Mouse (Mus musculus): Measurements from ENCODE around the gene Hspb11. TPM values are rescaled to one million over a fixed set of nuclear protein-coding genes. Genes with fewer than 3 reads are reported as not detected.

The Hspb11 gene
- polyA plus RNA-seq, 1 experiment from 2014 or later, result 31.9 TPM

DNA sequence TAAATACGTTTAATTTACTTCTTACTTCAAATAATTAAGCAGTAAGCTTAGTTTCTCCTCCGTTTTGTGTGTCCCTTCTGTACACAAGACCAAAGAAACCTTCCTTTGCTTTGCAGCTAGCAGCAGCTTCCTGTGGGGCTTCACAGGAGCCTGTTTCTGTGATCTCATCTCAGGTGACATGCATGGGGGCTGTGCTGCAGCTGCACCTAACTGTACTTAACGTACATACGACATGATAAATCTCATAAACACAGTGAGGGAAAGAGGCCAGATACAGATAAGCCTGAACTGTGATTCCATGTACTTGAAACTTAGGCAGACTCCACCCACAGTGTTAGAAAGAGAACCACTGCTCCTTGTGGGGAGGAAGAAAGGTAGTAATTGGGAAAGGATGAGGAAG, 6.6 kb downstream of the Hspb11 start:
- Histone ChIP-seq H3K4me2 (replicated peaks) (no peak overlapping the region), H3K9me3 (no peaks in the 10 kb centered on the region), H3K27ac (no peak overlapping the region), H3K9ac (no peak overlapping the region), H3K27me3 (replicated peaks) (no peaks in the 10 kb centered on the region), H3K4me3 (replicated peaks) (no peak overlapping the region), H3K36me3 (no peaks in the 10 kb centered on the region), H3K4me1 (replicated peaks) (no peaks in the 10 kb centered on the region)
- peak; percentile 61 for ATAC-seq
- 39% methylated on average over 4 of the region's 4 CpGs for WGBS

DNA sequence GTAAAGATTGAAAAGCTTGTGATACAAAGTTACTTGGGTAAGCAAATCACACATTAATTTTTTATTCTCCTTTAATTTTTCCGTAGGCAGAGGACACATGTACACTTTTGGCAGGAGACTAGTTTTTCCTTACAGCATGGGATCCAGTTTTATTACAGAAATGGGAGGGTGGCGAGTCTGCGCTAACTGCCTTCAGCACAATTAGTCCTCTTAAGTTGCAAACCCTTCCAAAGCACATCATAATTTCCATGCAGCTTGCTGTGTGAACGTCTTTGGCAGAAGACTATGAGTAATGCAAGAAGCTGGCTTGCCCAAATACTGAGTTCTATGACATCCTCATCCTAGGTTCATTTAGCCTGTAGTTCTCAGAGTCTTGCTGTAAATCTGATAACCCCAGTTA, 20.3 kb downstream of the Hspb11 start:
- H3K4me3 ChIP-seq (replicated peaks), result no peak overlapping the region
- H3K9ac ChIP-seq, result no peak overlapping the region
- H3K4me2 ChIP-seq (replicated peaks), result no peak overlapping the region
- H3K27ac ChIP-seq, result no peak overlapping the region
- no peaks in the 10 kb centered on the region for H3K36me3 ChIP-seq
- 83% methylated on average over 4 of the region's 4 CpGs for WGBS
- H3K9me3 ChIP-seq, result no peaks in the 10 kb centered on the region
- H3K27me3 ChIP-seq (replicated peaks), result no peaks in the 10 kb centered on the region
- no peaks in the 10 kb centered on the region for H3K4me1 ChIP-seq (replicated peaks)
- no peak for ATAC-seq

DNA sequence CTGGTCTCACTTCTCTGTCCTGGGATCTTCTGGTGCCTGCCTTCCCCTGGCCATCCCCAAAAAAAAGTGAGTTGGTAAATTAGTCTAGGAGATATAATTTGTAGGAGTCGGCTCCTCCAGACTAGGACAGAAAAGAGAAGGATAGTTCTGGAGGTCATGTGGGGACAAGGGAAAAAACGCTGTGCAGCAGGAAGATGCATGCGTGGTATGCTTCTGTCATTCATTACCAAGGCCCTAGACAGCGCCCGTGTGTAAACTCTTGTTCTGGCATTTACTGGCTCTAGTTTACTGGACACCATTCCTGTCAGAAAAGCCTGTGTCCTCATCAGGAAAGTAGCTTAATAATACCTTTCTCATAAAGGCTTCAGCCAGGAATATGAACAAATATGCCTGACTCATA, 21.1 kb downstream of the Hspb11 start:
- WGBS, result 65% methylated on average over 5 of the region's 5 CpGs
- Histone ChIP-seq H3K27ac (no peak overlapping the region), H3K4me3 (replicated peaks) (no peak overlapping the region), H3K27me3 (replicated peaks) (no peaks in the 10 kb centered on the region), H3K9me3 (no peaks in the 10 kb centered on the region), H3K4me1 (replicated peaks) (no peaks in the 10 kb centered on the region), H3K9ac (no peak overlapping the region), H3K36me3 (no peaks in the 10 kb centered on the region), H3K4me2 (replicated peaks) (no peak overlapping the region)
- ATAC-seq, result no peak

DNA sequence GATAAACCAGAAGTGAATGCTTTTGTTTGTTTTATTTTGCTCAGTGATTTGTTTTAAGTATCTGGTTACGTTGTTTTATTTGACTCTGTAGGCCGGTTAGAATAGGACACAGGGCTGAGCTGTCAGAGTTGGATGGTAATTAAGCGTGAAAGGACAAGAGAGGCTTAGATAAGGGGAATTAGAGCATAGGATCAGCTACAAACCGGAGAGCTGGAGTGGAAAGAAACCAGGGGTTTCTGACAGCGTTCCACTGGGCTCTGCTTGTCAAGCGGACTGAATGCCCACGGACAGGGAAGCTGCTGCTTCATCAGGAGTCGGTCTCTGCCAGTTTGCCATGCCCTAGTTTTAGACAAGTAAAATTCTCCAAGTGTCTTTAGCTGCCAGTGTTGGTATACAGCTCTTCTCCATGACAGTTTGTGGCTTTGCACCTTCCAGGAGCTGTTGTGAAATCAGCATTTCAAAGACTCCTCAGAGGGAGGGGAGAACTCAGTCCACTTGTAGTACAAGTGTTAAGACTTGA, 24.9 kb downstream of the Hspb11 start:
- H3K4me2 ChIP-seq (replicated peaks), result no peak overlapping the region
- no peaks in the 10 kb centered on the region for H3K27me3 ChIP-seq (replicated peaks)
- no peaks in the 10 kb centered on the region for H3K9me3 ChIP-seq
- no peak overlapping the region for H3K27ac ChIP-seq
- no peak overlapping the region for H3K9ac ChIP-seq
- no peak overlapping the region for H3K4me3 ChIP-seq (replicated peaks)
- ATAC-seq, result no peak
- no peaks in the 10 kb centered on the region for H3K36me3 ChIP-seq
- WGBS, result 42% methylated on average over 8 of the region's 8 CpGs
- H3K4me1 ChIP-seq (replicated peaks), result no peaks in the 10 kb centered on the region

DNA sequence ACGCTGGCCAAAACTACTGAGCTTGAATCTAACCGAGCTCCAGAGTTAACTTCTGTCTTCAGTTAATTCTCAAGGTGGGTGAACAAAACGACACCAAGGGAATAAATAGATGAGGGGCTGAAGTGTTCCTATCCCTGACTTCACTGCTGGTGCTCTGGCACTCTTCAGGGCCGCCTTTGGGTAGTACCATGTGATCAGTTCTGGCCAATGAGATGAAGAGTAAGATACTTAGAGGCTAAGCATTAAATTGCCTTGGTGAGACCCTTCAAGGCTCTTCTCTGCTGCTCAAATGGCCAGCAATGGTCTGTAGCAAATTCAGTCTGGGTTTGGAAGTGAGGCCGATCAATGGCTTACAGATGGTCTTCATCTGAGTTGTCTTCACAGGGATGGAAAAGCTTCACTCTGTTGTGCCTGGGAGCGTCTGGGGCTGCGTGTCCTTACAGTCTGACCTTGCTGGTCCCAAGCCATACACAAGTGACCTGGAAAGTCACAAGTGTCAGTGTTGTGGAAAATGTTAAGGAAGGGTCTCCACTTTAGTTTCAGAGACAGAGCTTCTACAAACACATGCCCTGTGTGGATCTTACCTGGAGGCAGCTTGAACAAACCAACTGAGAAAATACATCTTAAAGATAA, 27.6 kb downstream of the Hspb11 start:
- Histone ChIP-seq H3K4me3 (replicated peaks) (no peak overlapping the region), H3K36me3 (no peaks in the 10 kb centered on the region), H3K4me2 (replicated peaks) (no peak overlapping the region), H3K27ac (no peak overlapping the region), H3K9ac (no peak overlapping the region), H3K27me3 (replicated peaks) (no peaks in the 10 kb centered on the region), H3K4me1 (replicated peaks) (no peaks in the 10 kb centered on the region), H3K9me3 (no peaks in the 10 kb centered on the region)
- WGBS, result 85% methylated on average over 7 of the region's 7 CpGs
- ATAC-seq, result no peak

DNA sequence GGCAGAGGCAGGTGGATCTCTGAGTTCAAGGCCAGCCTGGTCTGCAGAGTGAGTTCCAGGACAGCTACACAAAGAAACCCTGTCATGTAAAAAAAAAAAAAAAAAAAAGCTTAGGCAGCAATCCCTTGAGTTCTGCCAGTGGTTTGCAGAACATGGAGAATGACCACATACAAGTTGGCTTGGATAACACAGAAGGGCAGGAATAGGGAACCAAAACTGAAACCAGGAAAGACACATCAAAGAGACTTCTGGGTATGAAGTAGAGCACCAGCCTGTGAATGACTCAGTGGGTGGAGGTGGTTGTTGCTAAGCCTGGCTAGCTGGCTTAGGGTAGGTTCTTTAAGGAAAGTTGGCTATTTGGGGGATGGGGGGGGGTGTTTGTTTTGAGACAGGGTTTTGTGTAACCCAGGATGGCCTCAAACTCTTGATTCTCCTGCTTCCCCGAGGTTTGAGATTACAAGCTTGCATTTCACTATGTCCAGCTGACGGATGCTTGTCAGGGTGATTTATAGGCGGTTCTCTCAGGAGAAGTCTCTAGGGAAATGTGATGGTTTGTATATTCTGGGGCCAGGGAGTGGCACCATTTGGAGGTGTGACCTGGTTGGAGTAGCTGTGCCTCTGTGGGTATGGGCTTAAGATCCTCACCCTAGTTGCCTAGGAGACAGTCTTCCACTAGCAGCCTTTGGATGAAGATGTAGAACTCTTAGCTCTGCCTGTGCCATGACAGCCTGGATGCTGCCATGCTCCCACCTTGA, 32.2 kb downstream of the Hspb11 start:
- ATAC-seq, result no peak
- Histone ChIP-seq H3K27me3 (replicated peaks) (no peaks in the 10 kb centered on the region), H3K36me3 (no peaks in the 10 kb centered on the region), H3K4me1 (replicated peaks) (no peaks in the 10 kb centered on the region), H3K9ac (no peak overlapping the region), H3K4me3 (replicated peaks) (no peak overlapping the region), H3K9me3 (no peaks in the 10 kb centered on the region), H3K4me2 (replicated peaks) (no peak overlapping the region), H3K27ac (no peak overlapping the region)
- WGBS, result 54% methylated on average over 3 of the region's 3 CpGs

DNA sequence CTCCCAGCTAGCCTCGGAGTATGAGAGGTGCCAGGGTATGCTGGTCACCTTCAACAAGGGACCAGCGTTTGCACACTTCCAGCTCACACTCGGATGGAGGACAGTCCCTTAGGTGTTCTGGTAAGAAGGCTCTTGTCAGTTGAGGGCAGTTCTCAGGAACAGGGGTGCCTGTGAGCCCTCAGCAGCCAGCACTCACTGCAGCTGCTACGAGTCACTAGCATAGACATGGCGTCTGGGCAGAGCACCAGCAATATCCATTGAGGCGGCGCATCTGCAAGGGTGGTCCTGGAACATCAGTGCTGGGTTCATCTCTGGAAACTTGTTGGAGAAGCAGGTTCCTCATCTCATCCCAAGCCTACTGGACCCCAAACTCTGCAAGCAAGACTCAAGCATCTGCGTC, 33.0 kb downstream of the Hspb11 start:
- H3K9ac ChIP-seq, result no peak overlapping the region
- no peaks in the 10 kb centered on the region for H3K9me3 ChIP-seq
- no peaks in the 10 kb centered on the region for H3K36me3 ChIP-seq
- H3K27ac ChIP-seq, result no peak overlapping the region
- WGBS, result 95% methylated on average over 8 of the region's 8 CpGs
- H3K4me1 ChIP-seq (replicated peaks), result no peaks in the 10 kb centered on the region
- no peak overlapping the region for H3K4me3 ChIP-seq (replicated peaks)
- H3K27me3 ChIP-seq (replicated peaks), result no peaks in the 10 kb centered on the region
- H3K4me2 ChIP-seq (replicated peaks), result no peak overlapping the region
- ATAC-seq, result no peak

DNA sequence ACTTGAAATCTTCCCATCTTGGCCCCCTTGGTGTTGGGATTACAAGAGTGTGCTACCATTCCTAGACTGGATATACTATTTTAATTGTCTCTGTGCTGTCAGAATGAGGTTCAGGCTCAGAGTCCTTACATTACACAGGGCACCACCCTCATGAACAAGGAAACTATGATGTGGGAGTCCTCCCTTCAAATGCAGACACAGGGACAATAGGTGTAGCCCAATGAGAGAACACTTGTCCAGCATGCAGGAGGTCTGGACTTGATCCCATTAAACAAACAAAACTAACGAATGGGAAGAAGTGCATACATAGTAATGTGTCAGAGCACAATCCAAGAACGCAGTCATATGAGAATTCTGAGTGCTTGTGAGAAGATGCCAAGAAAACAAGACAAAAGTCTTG, 34.1 kb downstream of the Hspb11 start:
- no peak overlapping the region for H3K27ac ChIP-seq
- no peaks in the 10 kb centered on the region for H3K36me3 ChIP-seq
- no peaks in the 10 kb centered on the region for H3K9me3 ChIP-seq
- H3K4me2 ChIP-seq (replicated peaks), result no peak overlapping the region
- ATAC-seq, result no peak
- no peaks in the 10 kb centered on the region for H3K27me3 ChIP-seq (replicated peaks)
- WGBS, result 76% methylated on average over 2 of the region's 2 CpGs
- no peak overlapping the region for H3K9ac ChIP-seq
- H3K4me3 ChIP-seq (replicated peaks), result no peak overlapping the region
- H3K4me1 ChIP-seq (replicated peaks), result 0 out of 2 replicates have a peak, but pooled peaks cover 5% of the 10 kb centered on the region

DNA sequence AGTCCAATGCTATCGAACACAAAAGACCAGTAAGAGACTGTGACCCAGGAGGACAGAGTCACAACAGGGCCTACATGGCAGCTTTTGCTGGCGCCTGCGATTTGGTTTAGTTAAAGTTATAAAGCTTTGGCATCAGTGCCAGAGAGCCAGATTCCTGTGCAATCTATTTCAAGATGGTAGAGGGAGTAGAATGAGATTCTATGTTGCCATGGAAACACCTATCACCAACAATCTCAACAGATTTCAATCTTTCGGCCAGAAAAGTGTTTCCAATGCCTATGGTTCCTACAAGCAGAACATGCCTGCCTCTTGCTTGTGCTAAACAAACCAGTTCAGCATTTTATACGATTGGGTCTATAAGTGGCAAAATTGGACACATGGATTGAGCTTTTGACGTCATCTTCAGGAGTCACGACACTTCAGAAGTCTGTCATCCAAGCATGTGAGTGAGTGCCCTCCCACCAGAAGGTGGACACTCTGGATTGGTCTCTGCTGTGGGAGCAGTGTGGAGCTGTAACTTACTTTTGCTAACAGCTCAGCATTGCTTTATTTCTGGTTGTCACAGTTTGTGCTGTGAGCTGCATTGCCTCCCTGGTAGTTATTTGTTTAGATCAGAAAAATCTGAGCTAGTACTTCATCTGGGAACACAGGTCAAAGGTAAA, 38.3 kb downstream of the Hspb11 start:
- no peaks in the 10 kb centered on the region for H3K9me3 ChIP-seq
- WGBS, result 80% methylated on average over 7 of the region's 7 CpGs
- no peaks in the 10 kb centered on the region for H3K36me3 ChIP-seq
- no peak overlapping the region for H3K9ac ChIP-seq
- no peak for ATAC-seq
- no peaks in the 10 kb centered on the region for H3K27me3 ChIP-seq (replicated peaks)
- no peak overlapping the region for H3K27ac ChIP-seq
- peaks cover 8% of the 10 kb centered on the region; the same call in 1 of the 2 replicates for H3K4me1 ChIP-seq (replicated peaks)
- H3K4me3 ChIP-seq (replicated peaks), result no peak overlapping the region
- no peak overlapping the region for H3K4me2 ChIP-seq (replicated peaks)

DNA sequence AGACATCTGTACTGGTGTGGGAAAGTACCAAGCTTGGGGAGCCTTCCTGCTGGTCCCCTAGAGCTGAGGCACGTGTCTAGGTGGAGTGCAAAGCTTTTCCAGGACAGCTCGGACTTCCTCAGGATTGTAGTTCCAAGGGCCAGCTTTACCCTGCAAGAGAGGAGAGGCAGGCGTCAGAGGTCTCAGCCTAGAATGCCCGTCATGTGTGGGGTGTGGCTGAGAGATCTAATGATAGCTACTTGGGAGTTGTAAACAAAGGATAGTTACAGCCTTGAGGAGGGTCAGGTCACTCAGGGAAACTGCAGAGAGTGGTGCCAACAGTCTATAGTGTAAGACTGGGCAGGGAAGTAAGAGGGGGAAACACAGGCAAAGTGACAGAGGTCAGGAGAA, 38.9 kb downstream of the Hspb11 start:
- Histone ChIP-seq H3K9me3 (no peaks in the 10 kb centered on the region), H3K27ac (no peak overlapping the region), H3K4me2 (replicated peaks) (no peak overlapping the region), H3K4me3 (replicated peaks) (no peak overlapping the region), H3K36me3 (no peaks in the 10 kb centered on the region), H3K4me1 (replicated peaks) (peaks cover 8% of the 10 kb centered on the region; the same call in 1 of the 2 replicates), H3K27me3 (replicated peaks) (no peaks in the 10 kb centered on the region), H3K9ac (no peak overlapping the region)
- ATAC-seq, result peak; percentile 76
- WGBS, result 21% methylated on average over 4 of the region's 4 CpGs

DNA sequence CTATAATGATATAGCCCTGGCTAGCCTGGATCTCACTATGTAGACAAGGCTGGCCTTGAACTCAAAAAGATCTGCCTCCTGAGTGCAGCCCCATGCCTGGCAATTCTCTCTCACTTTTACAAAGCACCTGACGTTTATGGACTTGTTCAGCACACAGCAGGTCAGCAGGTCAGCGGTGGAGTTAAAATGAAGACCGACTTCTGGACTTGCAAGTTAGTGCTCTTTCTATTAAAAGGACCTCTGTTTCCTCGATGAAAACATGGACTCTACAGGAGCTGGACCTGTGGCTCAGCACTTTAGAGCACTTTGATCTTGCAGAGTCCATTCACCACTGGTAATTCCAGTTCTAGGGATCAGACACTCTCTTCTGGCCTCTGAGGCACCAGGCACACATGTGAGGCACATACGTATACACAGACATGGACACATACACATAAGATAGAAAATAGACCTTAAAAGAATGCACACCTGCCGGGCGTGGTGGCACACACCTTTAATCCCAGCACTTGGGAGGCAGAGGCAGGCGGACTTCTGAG, 44.7 kb downstream of the Hspb11 start:
- no peak overlapping the region for H3K4me3 ChIP-seq (replicated peaks)
- no peak overlapping the region for H3K4me2 ChIP-seq (replicated peaks)
- no peak overlapping the region for H3K9ac ChIP-seq
- no peak overlapping the region for H3K27ac ChIP-seq
- H3K36me3 ChIP-seq, result no peaks in the 10 kb centered on the region
- 0 out of 2 replicates have a peak, but pooled peaks cover 8% of the 10 kb centered on the region for H3K4me1 ChIP-seq (replicated peaks)
- 72% methylated on average over 8 of the region's 8 CpGs for WGBS
- H3K9me3 ChIP-seq, result no peaks in the 10 kb centered on the region
- no peaks in the 10 kb centered on the region for H3K27me3 ChIP-seq (replicated peaks)
- no peak for ATAC-seq

DNA sequence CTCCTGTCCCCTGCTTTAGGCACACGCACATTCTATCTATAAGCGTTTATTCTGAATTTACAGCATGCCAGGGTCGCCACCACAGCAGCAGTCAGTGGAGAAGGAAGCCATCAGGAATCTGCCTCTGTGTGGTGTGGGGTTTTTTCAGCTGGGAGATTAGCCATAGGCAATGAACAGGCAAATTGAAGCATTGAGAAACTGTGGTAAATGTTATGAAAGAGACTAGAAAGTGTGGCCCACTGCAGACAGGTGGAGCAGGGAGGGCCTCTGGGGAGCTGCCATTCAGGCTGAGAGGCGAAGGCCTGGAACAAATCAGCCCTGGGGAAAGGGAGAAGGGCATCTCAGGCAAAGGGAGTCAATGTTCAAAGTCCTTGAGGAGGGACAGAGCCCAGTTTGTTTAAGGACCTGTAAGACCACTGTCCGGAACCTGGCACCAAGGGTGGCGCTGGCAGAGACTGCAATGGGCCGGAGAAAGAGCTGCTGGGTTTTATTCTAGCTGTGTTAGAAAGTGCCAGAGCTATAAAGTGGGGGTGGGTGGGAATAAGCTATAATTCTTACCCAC, 46.5 kb downstream of the Hspb11 start:
- WGBS, result 73% methylated on average over 7 of the region's 7 CpGs
- Histone ChIP-seq H3K36me3 (no peaks in the 10 kb centered on the region), H3K9ac (no peak overlapping the region), H3K4me1 (replicated peaks) (0 out of 2 replicates have a peak, but pooled peaks cover 8% of the 10 kb centered on the region), H3K27me3 (replicated peaks) (no peaks in the 10 kb centered on the region), H3K9me3 (no peaks in the 10 kb centered on the region), H3K27ac (no peak overlapping the region), H3K4me3 (replicated peaks) (no peak overlapping the region), H3K4me2 (replicated peaks) (no peak overlapping the region)
- no peak for ATAC-seq
